Mouse (Mus musculus): ENCODE results near the gene Slc35a2. TPM values are rescaled to one million over a fixed set of nuclear protein-coding genes. Genes with fewer than 3 reads are reported as not detected.

Gene Slc35a2
- polyA plus RNA-seq, 1 experiment: 34.7 TPM

DNA sequence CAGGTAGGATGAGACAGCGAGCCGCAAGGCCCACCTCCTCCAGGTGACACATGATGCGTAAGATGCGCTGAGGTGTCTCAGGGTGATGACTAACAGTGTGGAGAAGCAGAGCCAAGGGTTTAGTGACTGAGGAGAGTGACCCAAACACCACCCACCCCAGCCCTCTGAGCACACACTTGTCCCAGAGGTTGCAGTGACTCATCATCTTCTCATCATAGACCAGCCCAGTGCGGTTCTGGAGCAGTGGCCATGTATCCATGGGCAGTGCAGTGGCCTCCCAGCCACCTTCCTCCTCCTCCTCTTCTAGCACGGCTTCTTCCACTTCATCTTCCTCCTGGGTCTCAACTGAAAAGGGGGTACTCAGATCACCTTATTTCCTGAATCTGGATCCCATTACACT is 53.8 kb downstream of the Slc35a2 start:
- no peak overlapping the region for H3K27ac ChIP-seq (ENCODE audit: insufficient read depth, low read length)
- WGBS: 93% methylated on average over 6 of the region's 6 CpGs
- DNase-seq (ENCODE audit: low read depth in 1 of 2, low spot score in 2 of 2): no peak
- no peaks in the 10 kb centered on the region for H3K4me1 ChIP-seq (ENCODE audit: control insufficient read depth, insufficient read depth, insufficient read length)
- peaks cover 1% of the 10 kb centered on the region; the same call in 1 of the 2 replicates for H3K36me3 ChIP-seq (ENCODE audit: control insufficient read depth, insufficient read depth, low read length)
- no peak overlapping the region for H3K4me3 ChIP-seq (ENCODE audit: extremely low read depth, insufficient read depth, insufficient read length)
- TF ChIP-seq POLR2A (IDR thresholded peaks at IDR 0.05; ENCODE audit: low read depth, low read length) (no peak), CTCF (IDR thresholded peaks at IDR 0.05; ENCODE audit: extremely low read depth, insufficient read depth, insufficient read length, insufficient replicate concordance) (no peak)
- H3K27me3 ChIP-seq (ENCODE audit: control insufficient read depth, insufficient read depth, low read length): no peaks in the 10 kb centered on the region

Other genes starting within 250 kb of the Slc35a2 start
- gene Syp, start 245.6 kb upstream of the Slc35a2 start, polyA plus RNA-seq (2012; rRNA removed): 2.4 and 3.2 TPM in 2 replicates
- gene Prickle3, start 226.8 kb upstream of the Slc35a2 start, polyA plus RNA-seq (2012; rRNA removed): 27.1 and 30.6 TPM in 2 replicates
- 88.2 and 90.0 TPM in 2 replicates for gene Plp2, start 212.6 kb upstream of the Slc35a2 start, polyA plus RNA-seq (2012; rRNA removed)
- 0.29 and 0.52 TPM in 2 replicates for gene Magix, start 202.8 kb upstream of the Slc35a2 start, polyA plus RNA-seq (2012; rRNA removed)
- 6.1 and 6.2 TPM in 2 replicates for gene Gpkow, start 186.9 kb upstream of the Slc35a2 start, polyA plus RNA-seq (2012; rRNA removed)
- 38.4 and 41.7 TPM in 2 replicates for gene Wdr45, start 169.7 kb upstream of the Slc35a2 start, polyA plus RNA-seq (2012; rRNA removed)
- gene Gm45208, start 161.8 kb upstream of the Slc35a2 start, polyA plus RNA-seq (2012; rRNA removed): 0.13 and 0.75 TPM in 2 replicates
- 26.0 and 33.7 TPM in 2 replicates for gene Praf2, start 155.6 kb upstream of the Slc35a2 start, polyA plus RNA-seq (2012; rRNA removed)
- gene Ccdc120, start 133.1 kb upstream of the Slc35a2 start, polyA plus RNA-seq (2012; rRNA removed): 1.6 and 1.7 TPM in 2 replicates
- 23.3 and 24.6 TPM in 2 replicates for gene Tfe3, start 121.5 kb upstream of the Slc35a2 start, polyA plus RNA-seq (2012; rRNA removed)
- gene Gripap1, start 94.3 kb upstream of the Slc35a2 start, polyA plus RNA-seq (2012; rRNA removed): 53.3 and 53.9 TPM in 2 replicates
- 1.4 and 1.6 TPM in 2 replicates for gene Kcnd1, start 61.7 kb upstream of the Slc35a2 start, polyA plus RNA-seq (2012; rRNA removed)
- gene Otud5, start 42.7 kb upstream of the Slc35a2 start, polyA plus RNA-seq (2012; rRNA removed): 54.8 and 61.6 TPM in 2 replicates
- gene Pim2, start 5.8 kb upstream of the Slc35a2 start, polyA plus RNA-seq (2012; rRNA removed): 40.1 and 75.0 TPM in 2 replicates
- 79.1 and 83.1 TPM in 2 replicates for gene Pqbp1, start 15.2 kb downstream of the Slc35a2 start, polyA plus RNA-seq (2012; rRNA removed)
- 36.2 and 39.2 TPM in 2 replicates for gene Timm17b, start 15.3 kb downstream of the Slc35a2 start, polyA plus RNA-seq (2012; rRNA removed)
- not detected in 2 replicates for gene Gm10491, start 23.8 kb downstream of the Slc35a2 start, polyA plus RNA-seq (2012; rRNA removed)
- gene Gm10490, start 25.5 kb downstream of the Slc35a2 start, polyA plus RNA-seq (2012; rRNA removed): not detected in 2 replicates
- gene Pcsk1n, start 35.8 kb downstream of the Slc35a2 start, polyA plus RNA-seq (2012; rRNA removed): 0.15 and 0.16 TPM in 2 replicates
- gene Eras, start 44.6 kb downstream of the Slc35a2 start, polyA plus RNA-seq (2012; rRNA removed): not detected in 2 replicates
- 16.9 and 17.2 TPM in 2 replicates for gene Hdac6, start 63.9 kb downstream of the Slc35a2 start, polyA plus RNA-seq (2012; rRNA removed)
- 25.7 and 32.0 TPM in 2 replicates for gene Gata1, start 94.0 kb downstream of the Slc35a2 start, polyA plus RNA-seq (2012; rRNA removed)
- gene Glod5, start 134.5 kb downstream of the Slc35a2 start, polyA plus RNA-seq (2012; rRNA removed): not detected in 2 replicates
- gene Suv39h1, start 190.7 kb downstream of the Slc35a2 start, polyA plus RNA-seq (2012; rRNA removed): 14.1 and 17.4 TPM in 2 replicates
- gene Was, start 206.5 kb downstream of the Slc35a2 start, polyA plus RNA-seq (2012; rRNA removed): 52.2 and 65.4 TPM in 2 replicates
- 64.1 and 85.8 TPM in 2 replicates for gene Wdr13, start 248.9 kb downstream of the Slc35a2 start, polyA plus RNA-seq (2012; rRNA removed)